Mouse (Mus musculus) heart, embryonic 15.5 days (tissue): ENCODE measurements around the gene Rusc1. TPM values are rescaled to one million over a fixed set of nuclear protein-coding genes. Genes with fewer than 3 reads are reported as not detected.

Experiments
- ATAC-seq: fragments of 200-750 bp; cut with Nextera tagmentation; replicated peaks from 2 replicates; pipeline ENCODE4 v1.8.0; 2017; ENCODE audit warnings: low read depth, moderate TSS enrichment; ENCODE audit not compliant: insufficient number of reproducible peaks, insufficient read depth, low FRiP score
- H3K27ac ChIP-seq: fragments of 300-500 bp; sonication (generic); 2 replicates; pipeline ENCODE4 v1.5.1; 2015; ENCODE audit warnings: mild to moderate bottlenecking, inconsistent platforms
- H3K27me3 ChIP-seq: fragments of 300-500 bp; sonication (generic); 2 replicates; pipeline ENCODE4 v1.6.1; 2015; ENCODE audit warnings: inconsistent platforms
- H3K36me3 ChIP-seq: fragments of 300-500 bp; sonication (generic); 2 replicates; pipeline ENCODE4 v1.6.1; 2015; ENCODE audit warnings: mild to moderate bottlenecking, inconsistent platforms
- H3K4me1 ChIP-seq: fragments of 300-500 bp; sonication (generic); replicated peaks from 2 replicates; pipeline ENCODE4 v1.6.1; 2015; ENCODE audit warnings: inconsistent platforms
- H3K4me2 ChIP-seq: fragments of 300-500 bp; sonication (generic); 2 replicates; pipeline ENCODE4 v1.6.1; 2015; ENCODE audit warnings: inconsistent platforms, mild to moderate bottlenecking, moderate library complexity
- H3K4me3 ChIP-seq: fragments of 300-500 bp; sonication (generic); 2 replicates; pipeline ENCODE4 v1.5.1; 2015; ENCODE audit warnings: mild to moderate bottlenecking, inconsistent platforms
- H3K9ac ChIP-seq: fragments of 300-500 bp; sonication (generic); 2 replicates; pipeline ENCODE4 v1.6.1; 2015; ENCODE audit warnings: mild to moderate bottlenecking, inconsistent platforms
- H3K9me3 ChIP-seq: fragments of 300-500 bp; sonication (generic); replicated peaks from 2 replicates; pipeline ENCODE4 v1.6.1; 2016; ENCODE audit warnings: inconsistent platforms
- WGBS: fragments of 180-500 bp; shearing (Covaris S2); methylation state at CpG from one replicate; pipeline ENCODE4 v1.1.7; 2015; ENCODE audit warnings: mixed read lengths; 5-methylcytosine and 5-hydroxymethylcytosine counted together
- polyA plus RNA-seq: library from polyadenylated mRNA; unstranded; fragments of >200 nt; fragmentation: Nextera tagmentation; extraction: Ambion mirVana; gene quantifications from 2 replicates; pipeline ENCODE4 v1.2.1, GENCODE M21; 2015

The Rusc1 gene
- polyA plus RNA-seq, 1 experiment from 2014 or later, result 7.5 TPM

- H3K9me3 ChIP-seq, result no peaks in the 10 kb centered on the region
- no peaks in the 10 kb centered on the region for H3K36me3 ChIP-seq
- no peak overlapping the region for H3K27ac ChIP-seq
- H3K4me3 ChIP-seq, result no peak overlapping the region
- 0% methylated on average over 2 of the region's 2 CpGs for WGBS
- H3K4me2 ChIP-seq, result no peak overlapping the region
- no peaks in the 10 kb centered on the region for H3K4me1 ChIP-seq
- no peak overlapping the region for H3K9ac ChIP-seq
- no peaks in the 10 kb centered on the region; the same call in 1 of the 2 replicates for H3K27me3 ChIP-seq
- ATAC-seq, result no peak
Measured at GRCm38 (mm10) chr3:89115522-89115921, 22.4 kb upstream of the Rusc1 start.

- no peak overlapping the region for H3K4me3 ChIP-seq
- no peaks in the 10 kb centered on the region for H3K36me3 ChIP-seq
- WGBS, result 65% methylated on average over 4 of the region's 4 CpGs
- no peak for ATAC-seq
- H3K9me3 ChIP-seq, result no peaks in the 10 kb centered on the region
- no peaks in the 10 kb centered on the region for H3K4me1 ChIP-seq
- H3K27me3 ChIP-seq, result no peaks in the 10 kb centered on the region
- no peak overlapping the region for H3K9ac ChIP-seq
- no peak overlapping the region for H3K27ac ChIP-seq
- no peak overlapping the region for H3K4me2 ChIP-seq
Measured at GRCm38 (mm10) chr3:89113058-89113457, 19.9 kb upstream of the Rusc1 start.

- H3K27me3 ChIP-seq, result no peaks in the 10 kb centered on the region
- no peaks in the 10 kb centered on the region for H3K9me3 ChIP-seq
- no peaks in the 10 kb centered on the region for H3K36me3 ChIP-seq
- no peak overlapping the region for H3K4me3 ChIP-seq
- no peaks in the 10 kb centered on the region for H3K4me1 ChIP-seq
- 50% methylated on average over 1 of the region's 1 CpGs for WGBS
- no peak overlapping the region for H3K4me2 ChIP-seq
- no peak overlapping the region for H3K27ac ChIP-seq
- H3K9ac ChIP-seq, result no peak overlapping the region
- ATAC-seq, result no peak
Measured at GRCm38 (mm10) chr3:89108146-89108545, 15.0 kb upstream of the Rusc1 start.

DNA sequence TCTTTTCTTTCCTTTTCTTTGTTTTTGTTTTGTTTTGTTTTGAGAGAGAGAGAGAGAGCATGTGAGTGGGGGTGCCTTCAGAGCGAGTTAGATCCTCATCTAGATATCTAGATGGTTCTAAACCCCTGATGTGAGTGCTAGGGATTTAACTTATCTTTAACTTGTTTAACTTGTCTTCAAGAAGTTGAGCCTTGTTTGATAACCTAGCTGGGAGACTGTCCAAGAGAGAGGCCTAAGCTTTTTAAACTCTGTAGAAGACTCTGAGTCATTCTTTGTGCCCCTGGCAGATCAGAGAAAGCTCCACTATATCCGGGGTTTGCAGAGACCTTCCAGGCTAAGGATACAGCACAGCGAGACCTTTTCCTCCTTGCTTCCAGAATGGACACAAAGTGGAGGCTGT is 14.4 kb upstream of the Rusc1 start:
- Histone ChIP-seq H3K4me3 (no peak overlapping the region), H3K36me3 (no peaks in the 10 kb centered on the region), H3K9ac (no peak overlapping the region), H3K4me2 (no peak overlapping the region), H3K4me1 (peaks cover 2% of the 10 kb centered on the region; the same call in 1 of the 2 replicates), H3K9me3 (no peaks in the 10 kb centered on the region), H3K27me3 (no peaks in the 10 kb centered on the region), H3K27ac (no peak overlapping the region)
- 46% methylated on average over 3 of the region's 3 CpGs for WGBS
- no peak for ATAC-seq

GRCm38 (mm10) chr3:89106881-89107280 is 13.8 kb upstream of the Rusc1 start:
- H3K4me2 ChIP-seq, result no peak overlapping the region
- no peak for ATAC-seq
- no peaks in the 10 kb centered on the region for H3K27me3 ChIP-seq
- H3K4me1 ChIP-seq, result peaks cover 6% of the 10 kb centered on the region; the same call in 1 of the 2 replicates
- no peak overlapping the region for H3K4me3 ChIP-seq
- H3K9ac ChIP-seq, result no peak overlapping the region
- H3K27ac ChIP-seq, result no peak overlapping the region
- H3K36me3 ChIP-seq, result no peaks in the 10 kb centered on the region
- no peaks in the 10 kb centered on the region for H3K9me3 ChIP-seq

- H3K4me2 ChIP-seq, result no peak overlapping the region
- peaks cover 4% of the 10 kb centered on the region; the same call in 1 of the 2 replicates for H3K36me3 ChIP-seq
- WGBS, result 73% methylated on average over 4 of the region's 4 CpGs
- H3K9ac ChIP-seq, result no peak overlapping the region
- no peak overlapping the region for H3K4me3 ChIP-seq
- no peaks in the 10 kb centered on the region for H3K9me3 ChIP-seq
- H3K27ac ChIP-seq, result no peak overlapping the region
- peaks cover 20% of the 10 kb centered on the region for H3K4me1 ChIP-seq
- ATAC-seq, result no peak
- no peaks in the 10 kb centered on the region for H3K27me3 ChIP-seq
Measured at GRCm38 (mm10) chr3:89103291-89103595, 10.1 kb upstream of the Rusc1 start.

DNA sequence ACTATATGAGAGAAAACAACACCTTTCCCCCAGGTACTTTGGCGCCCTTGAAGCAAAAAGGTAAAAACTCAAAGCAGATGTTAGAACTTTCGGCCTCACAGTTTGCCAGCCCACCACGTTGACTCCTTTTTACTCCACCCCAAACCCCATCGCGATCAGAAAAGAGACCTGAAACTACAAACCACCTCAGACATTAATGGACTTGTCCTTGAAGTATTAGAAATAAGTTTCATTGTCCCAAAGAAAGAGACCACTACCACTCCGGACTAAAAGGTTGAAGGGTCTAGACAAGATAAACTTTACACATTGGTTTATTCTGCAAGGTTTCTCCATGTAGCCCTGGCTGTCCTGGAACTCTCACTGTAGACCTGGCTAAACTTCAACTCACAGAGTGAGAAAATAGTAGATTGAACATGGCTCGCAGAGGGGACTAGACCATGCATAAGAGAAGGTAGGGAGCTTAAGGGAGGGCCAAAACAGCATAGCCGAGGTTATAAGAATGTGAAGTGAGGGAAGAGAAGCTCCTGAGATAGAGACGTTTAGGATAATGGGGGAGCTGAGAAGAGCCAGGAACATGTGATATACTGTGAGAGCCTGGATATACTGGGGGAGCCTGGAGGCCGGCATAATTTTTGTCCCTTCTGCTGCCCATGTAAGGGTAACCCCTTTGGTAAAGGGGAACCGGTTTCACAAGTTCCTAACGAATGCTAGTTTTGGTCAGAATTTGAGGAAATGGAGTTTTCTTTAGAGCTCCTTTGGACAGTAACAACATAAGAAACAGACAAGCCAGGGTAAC is 9.6 kb upstream of the Rusc1 start:
- WGBS, result 62% methylated on average over 12 of the region's 12 CpGs

GRCm38 (mm10) chr3:89101812-89102494 is 8.8 kb upstream of the Rusc1 start, which contains the start of gene Fdps:
Fdps (minus strand) TSS chr3:89101959.
- Histone ChIP-seq H3K4me1 (peaks cover 20% of the 10 kb centered on the region), H3K27me3 (no peaks in the 10 kb centered on the region), H3K4me3 (peak within 1 kb of the TSS; percentile 72), H3K9ac (peak within 1 kb of the TSS; percentile 60), H3K4me2 (peak within 1 kb of the TSS; percentile 77), H3K36me3 (peaks cover 8% of the 10 kb centered on the region), H3K9me3 (no peaks in the 10 kb centered on the region), H3K27ac (peak within 1 kb of the TSS; percentile 24; the same call in 1 of the 2 replicates)
- WGBS, result under 1% methylated on average over 26 of the region's 26 CpGs
- ATAC-seq, result peak; percentile 99

More for the DNA sequence above, 9.6 kb upstream of the Rusc1 start:
- peak overlapping the region; percentile 72 for H3K4me3 ChIP-seq
- H3K9me3 ChIP-seq, result no peaks in the 10 kb centered on the region
- peak overlapping the region; percentile 62 for H3K4me2 ChIP-seq
- no peak for ATAC-seq
- no peaks in the 10 kb centered on the region for H3K27me3 ChIP-seq
- H3K4me1 ChIP-seq, result peaks cover 20% of the 10 kb centered on the region
- H3K9ac ChIP-seq, result no peak overlapping the region
- peak overlapping the region; percentile 24; the same call in 1 of the 2 replicates for H3K27ac ChIP-seq
- H3K36me3 ChIP-seq, result peaks cover 7% of the 10 kb centered on the region; the same call in 1 of the 2 replicates

DNA sequence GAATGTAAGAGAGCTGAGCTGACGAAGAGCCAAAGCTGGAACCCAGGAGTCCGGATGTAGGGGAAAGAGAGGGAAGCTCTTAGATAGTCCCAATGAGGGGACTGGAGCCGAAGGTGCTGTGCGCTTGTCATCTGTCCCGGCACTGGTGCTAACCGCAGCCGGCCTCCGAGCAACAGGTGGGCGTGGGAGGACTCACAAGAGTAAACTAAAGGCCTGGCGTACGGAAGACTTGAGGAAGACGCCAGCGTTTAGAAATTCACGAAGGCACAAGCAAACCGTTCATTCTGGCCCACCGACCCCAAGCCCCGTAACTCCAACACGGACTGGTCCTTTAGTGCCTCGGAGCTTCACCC is 8.3 kb upstream of the Rusc1 start:
- Histone ChIP-seq H3K9me3 (no peaks in the 10 kb centered on the region), H3K27ac (peak overlapping the region; percentile 15; the same call in 1 of the 2 replicates), H3K27me3 (no peaks in the 10 kb centered on the region), H3K9ac (peak overlapping the region; percentile 60), H3K4me3 (peak overlapping the region; percentile 72), H3K4me2 (peak overlapping the region; percentile 77), H3K4me1 (peaks cover 20% of the 10 kb centered on the region), H3K36me3 (peaks cover 11% of the 10 kb centered on the region)
- ATAC-seq, result 0 out of 2 replicates have a peak, but pooled peaks have one; percentile 3
- 0% methylated on average over 19 of the region's 19 CpGs for WGBS

- Histone ChIP-seq H3K4me1 (peaks cover 20% of the 10 kb centered on the region), H3K4me2 (peak within 1 kb of the TSS; percentile 77), H3K27me3 (no peaks in the 10 kb centered on the region), H3K36me3 (peaks cover 16% of the 10 kb centered on the region), H3K4me3 (peak within 1 kb of the TSS; percentile 72), H3K9me3 (no peaks in the 10 kb centered on the region), H3K9ac (peak within 1 kb of the TSS; percentile 60), H3K27ac (peak within 1 kb of the TSS; percentile 15; the same call in 1 of the 2 replicates)
- no peak for ATAC-seq
- whole genome bisulfite sequencing, result 39% methylated on average over 7 of the region's 7 CpGs
Measured at GRCm38 (mm10) chr3:89100811-89101210, 7.7 kb upstream of the Rusc1 start, which contains the start of gene Gm43738. Gm43738 (minus strand) TSS chr3:89101099.

DNA sequence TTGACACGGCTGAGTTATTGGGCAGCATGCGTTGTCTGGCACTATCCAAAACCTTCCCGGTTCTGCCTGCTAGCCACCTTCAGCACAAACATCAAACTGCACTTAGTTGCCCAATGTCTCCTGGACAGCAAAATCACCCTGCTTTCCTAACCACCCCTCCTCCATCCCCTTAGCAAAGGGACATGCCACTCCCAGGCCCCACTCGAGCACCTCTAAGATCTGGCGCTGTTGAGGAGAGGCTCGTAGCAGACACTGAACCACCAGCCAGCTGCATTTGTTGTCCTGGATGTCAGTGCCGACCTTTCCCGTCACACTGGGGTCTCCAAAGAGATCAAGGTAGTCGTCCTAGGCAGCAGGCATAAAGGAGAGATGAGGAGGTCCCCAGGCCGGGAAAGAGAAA is 910 bp upstream of the Rusc1 start:
- no peak overlapping the region for H3K27ac ChIP-seq
- ATAC-seq, result no peak
- WGBS, result 83% methylated on average over 10 of the region's 10 CpGs
- peaks cover 23% of the 10 kb centered on the region for H3K27me3 ChIP-seq
- no peaks in the 10 kb centered on the region for H3K9me3 ChIP-seq
- no peak overlapping the region for H3K4me3 ChIP-seq
- H3K9ac ChIP-seq, result no peak overlapping the region
- peaks cover 29% of the 10 kb centered on the region for H3K4me1 ChIP-seq
- H3K4me2 ChIP-seq, result no peak overlapping the region
- peaks cover 33% of the 10 kb centered on the region for H3K36me3 ChIP-seq
